Mouse (Mus musculus) stomach, embryonic 14.5 days (tissue): ENCODE measurements around the gene Kcnj13. TPM values are rescaled to one million over a fixed set of nuclear protein-coding genes. Genes with fewer than 3 reads are reported as not detected.

Experiments
- ATAC-seq: fragments of 200-750 bp; cut with Nextera tagmentation; 2 replicates; pipeline ENCODE4 v1.8.0; 2017; ENCODE audit warnings: low read depth, moderate TSS enrichment; ENCODE audit not compliant: insufficient number of reproducible peaks, insufficient read depth, low FRiP score
- H3K27ac ChIP-seq: fragments of 300-500 bp; sonication (generic); 2 replicates; pipeline ENCODE4 v1.5.1; 2014; ENCODE audit warnings: mild to moderate bottlenecking, low read length, moderate library complexity, mixed read lengths
- H3K27me3 ChIP-seq: fragments of 300-500 bp; sonication (generic); 2 replicates; pipeline ENCODE4 v1.6.1; 2014; ENCODE audit warnings: low read length, control low read depth, mixed read lengths; ENCODE audit not compliant: control insufficient read depth, insufficient read depth
- H3K36me3 ChIP-seq: fragments of 300-500 bp; sonication (generic); 2 replicates; pipeline ENCODE4 v1.6.1; 2014; ENCODE audit warnings: mild to moderate bottlenecking, control low read depth, low read length, moderate library complexity, mixed read lengths; ENCODE audit not compliant: control insufficient read depth, insufficient read depth
- H3K4me1 ChIP-seq: fragments of 300-500 bp; sonication (generic); 2 replicates; pipeline ENCODE4 v1.6.1; 2014; ENCODE audit warnings: low read length, control low read depth, mixed read lengths; ENCODE audit not compliant: control insufficient read depth, insufficient read depth
- H3K4me2 ChIP-seq: fragments of 300-500 bp; sonication (generic); replicated peaks from 2 replicates; pipeline ENCODE4 v1.6.1; 2014; ENCODE audit warnings: low read depth, low read length, control low read depth
- H3K4me3 ChIP-seq: fragments of 300-500 bp; sonication (generic); 2 replicates; pipeline ENCODE4 v1.5.1; 2014; ENCODE audit warnings: low read depth, low read length, control low read depth
- H3K9ac ChIP-seq: fragments of 300-500 bp; sonication (generic); replicated peaks from 2 replicates; pipeline ENCODE4 v1.6.1; 2014; ENCODE audit warnings: low read depth, mild to moderate bottlenecking, control low read depth, low read length, moderate library complexity, mixed read lengths
- H3K9me3 ChIP-seq: fragments of 300-500 bp; sonication (generic); 2 replicates; pipeline ENCODE4 v1.6.1; 2016; ENCODE audit warnings: low read depth, low read length, control low read depth; ENCODE audit not compliant: control insufficient read depth
- WGBS: fragments of 180-500 bp; shearing (Covaris S2); extraction: QIAGEN DNeasy Blood & Tissue Kit; methylation state at CpG from one replicate; pipeline ENCODE4 v1.1.7; 2014; 5-methylcytosine and 5-hydroxymethylcytosine counted together
- polyA plus RNA-seq: library from polyadenylated mRNA; unstranded; fragments of >200 nt; fragmentation: Nextera tagmentation; extraction: Ambion mirVana; gene quantifications from 2 replicates; pipeline ENCODE4 v1.2.1, GENCODE M21; 2014

Kcnj13 gene
- polyA plus RNA-seq, 1 experiment from 2014 or later, result 5.9 TPM

- WGBS, result 76% methylated on average over 3 of the region's 3 CpGs
- no peaks in the 10 kb centered on the region for H3K9me3 ChIP-seq
- peaks cover 6% of the 10 kb centered on the region; the same call in 1 of the 2 replicates for H3K4me1 ChIP-seq
- no peaks in the 10 kb centered on the region for H3K27me3 ChIP-seq
- ATAC-seq, result peak; percentile 58; the same call in 1 of the 2 replicates
- H3K36me3 ChIP-seq, result peaks cover 10% of the 10 kb centered on the region; the same call in 1 of the 2 replicates
- no peak overlapping the region for H3K9ac ChIP-seq
- H3K4me2 ChIP-seq, result no peak overlapping the region
- no peak overlapping the region for H3K4me3 ChIP-seq
- no peak overlapping the region for H3K27ac ChIP-seq
Observed at GRCm38 (mm10) chr1:87393444-87394195, 909 bp downstream of the Kcnj13 start.

GRCm38 (mm10) chr1:87386436-87387092 is 8.0 kb downstream of the Kcnj13 start:
- no peak overlapping the region for H3K4me3 ChIP-seq
- H3K4me1 ChIP-seq, result no peaks in the 10 kb centered on the region
- H3K36me3 ChIP-seq, result peaks cover 15% of the 10 kb centered on the region
- H3K27me3 ChIP-seq, result no peaks in the 10 kb centered on the region
- ATAC-seq, result no peak
- 86% methylated on average over 9 of the region's 9 CpGs for WGBS
- no peak overlapping the region for H3K4me2 ChIP-seq
- H3K27ac ChIP-seq, result no peak overlapping the region
- no peaks in the 10 kb centered on the region for H3K9me3 ChIP-seq
- no peak overlapping the region for H3K9ac ChIP-seq

GRCm38 (mm10) chr1:87381152-87381551 is 13.4 kb downstream of the Kcnj13 start:
- Histone ChIP-seq H3K27ac (no peak overlapping the region), H3K27me3 (no peaks in the 10 kb centered on the region), H3K4me3 (no peak overlapping the region), H3K4me1 (no peaks in the 10 kb centered on the region), H3K9ac (no peak overlapping the region), H3K9me3 (no peaks in the 10 kb centered on the region), H3K36me3 (peaks cover 2% of the 10 kb centered on the region), H3K4me2 (no peak overlapping the region)
- 92% methylated on average over 3 of the region's 3 CpGs for WGBS
- ATAC-seq, result no peak

GRCm38 (mm10) chr1:87379919-87380318 is 14.6 kb downstream of the Kcnj13 start:
- Histone ChIP-seq H3K4me2 (no peak overlapping the region), H3K9me3 (no peaks in the 10 kb centered on the region), H3K4me1 (no peaks in the 10 kb centered on the region), H3K27ac (no peak overlapping the region), H3K9ac (no peak overlapping the region), H3K27me3 (no peaks in the 10 kb centered on the region), H3K4me3 (no peak overlapping the region), H3K36me3 (peaks cover 2% of the 10 kb centered on the region)
- 90% methylated on average over 1 of the region's 1 CpGs for WGBS
- ATAC-seq, result no peak

GRCm38 (mm10) chr1:87378024-87378560 is 16.4 kb downstream of the Kcnj13 start:
- ATAC-seq, result no peak
- H3K36me3 ChIP-seq, result peaks cover 6% of the 10 kb centered on the region
- no peaks in the 10 kb centered on the region for H3K4me1 ChIP-seq
- H3K4me3 ChIP-seq, result no peak overlapping the region
- WGBS, result 83% methylated on average over 3 of the region's 3 CpGs
- no peak overlapping the region for H3K4me2 ChIP-seq
- no peaks in the 10 kb centered on the region for H3K27me3 ChIP-seq
- no peak overlapping the region for H3K9ac ChIP-seq
- H3K27ac ChIP-seq, result no peak overlapping the region
- no peaks in the 10 kb centered on the region for H3K9me3 ChIP-seq

- no peaks in the 10 kb centered on the region for H3K9me3 ChIP-seq
- H3K4me3 ChIP-seq, result no peak overlapping the region
- H3K4me2 ChIP-seq, result no peak overlapping the region
- H3K36me3 ChIP-seq, result peaks cover 10% of the 10 kb centered on the region; the same call in 1 of the 2 replicates
- no peaks in the 10 kb centered on the region for H3K4me1 ChIP-seq
- no peak for ATAC-seq
- WGBS, result 38% methylated on average over 1 of the region's 1 CpGs
- H3K9ac ChIP-seq, result no peak overlapping the region
- H3K27ac ChIP-seq, result no peak overlapping the region
- no peaks in the 10 kb centered on the region for H3K27me3 ChIP-seq
Observed at GRCm38 (mm10) chr1:87360276-87360675, 34.3 kb downstream of the Kcnj13 start.

- no peaks in the 10 kb centered on the region for H3K4me1 ChIP-seq
- WGBS, result 83% methylated on average over 2 of the region's 2 CpGs
- H3K9me3 ChIP-seq, result no peaks in the 10 kb centered on the region
- H3K4me3 ChIP-seq, result no peak overlapping the region
- peaks cover 4% of the 10 kb centered on the region; the same call in 1 of the 2 replicates for H3K36me3 ChIP-seq
- no peak for ATAC-seq
- no peak overlapping the region for H3K9ac ChIP-seq
- no peaks in the 10 kb centered on the region for H3K27me3 ChIP-seq
- H3K4me2 ChIP-seq, result no peak overlapping the region
- no peak overlapping the region for H3K27ac ChIP-seq
Observed at GRCm38 (mm10) chr1:87350576-87350975, 44.0 kb downstream of the Kcnj13 start.
